Mouse (Mus musculus) lung, postnatal 14 days (tissue): ENCODE data around the gene Clstn3.
"Not testable (repeated sequence)": the region's sequence is repeated elsewhere in the genome, so short reads cannot be mapped to it uniquely, and the experiment has no call there.

Experiments used
- DNase-seq: peaks from one replicate; pipeline ENCODE4 v3.0.0; 2021

The Clstn3 gene

DNA sequence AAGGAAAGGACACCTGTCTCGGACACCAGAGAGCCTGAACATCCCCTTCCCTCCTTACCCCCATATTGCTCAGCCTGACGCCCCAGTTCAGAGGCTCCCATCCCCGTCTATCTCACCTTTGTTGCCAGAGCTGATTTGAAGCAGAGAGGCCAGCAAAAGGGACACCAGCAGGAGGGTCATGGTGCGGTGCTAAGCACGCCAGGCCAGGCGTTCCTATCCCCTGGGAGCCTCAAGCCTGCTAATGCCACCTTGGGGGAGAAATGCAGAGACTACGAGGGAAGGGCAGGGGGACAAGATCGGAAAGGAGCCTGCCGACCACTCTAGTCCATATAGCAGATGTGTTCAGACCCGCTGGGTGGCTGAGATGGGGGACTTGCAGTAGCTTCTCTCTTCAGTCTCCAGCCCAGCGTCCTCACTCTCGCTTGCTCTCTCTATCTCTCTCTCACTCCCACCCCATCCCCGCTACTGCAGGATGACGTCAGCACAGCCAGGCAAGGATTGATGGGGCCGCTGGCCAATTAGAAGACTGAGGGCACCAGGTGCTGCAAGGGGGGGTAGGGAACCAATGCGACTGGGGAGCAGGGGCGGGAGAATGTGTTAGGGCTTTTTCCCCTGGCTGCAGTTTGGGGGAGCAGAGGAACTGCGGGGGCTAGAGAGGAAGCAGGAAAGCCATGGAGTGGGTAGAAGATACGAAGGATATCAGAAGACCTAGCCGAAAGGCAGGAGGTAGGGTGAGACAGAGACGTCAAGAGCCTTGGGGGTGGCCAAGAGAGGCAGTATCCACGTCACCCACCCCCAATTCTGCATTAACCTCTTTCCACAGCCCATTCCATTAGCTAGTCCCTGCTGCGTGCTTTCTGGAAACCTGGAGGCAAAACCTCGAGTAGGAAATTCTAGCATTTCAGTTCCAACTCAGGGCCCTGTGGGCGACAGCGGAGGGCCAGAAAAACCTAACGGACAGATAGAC, at the start of gene Clstn3:
Gene Clstn3 (minus strand): TSS at position 490 of the 967 bp plus-strand sequence.
- peak; percentile 72 for DNase-seq

DNA sequence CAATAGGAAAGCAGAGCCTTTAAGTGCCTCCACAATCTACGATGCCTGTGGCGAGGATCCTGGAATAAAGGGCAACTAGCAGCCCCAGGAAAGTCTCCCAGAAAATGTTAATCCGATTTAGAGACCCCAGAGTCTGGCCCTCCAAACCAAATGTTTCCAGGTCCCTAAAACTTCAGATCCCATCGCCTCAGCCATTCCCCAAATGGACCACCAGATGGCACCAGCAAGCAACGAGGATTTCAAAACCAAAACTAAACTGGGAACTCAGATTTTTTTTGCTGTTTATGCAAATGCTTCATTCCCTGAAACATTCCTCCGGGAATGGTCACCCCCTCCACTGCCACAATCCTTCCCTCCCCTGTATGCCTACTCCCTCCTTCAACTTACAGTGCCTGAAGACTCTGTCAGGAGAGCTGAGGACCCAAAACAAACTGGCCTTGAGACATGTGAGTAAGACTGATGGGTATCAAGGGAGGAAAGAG, 47.8 kb upstream of the Clstn3 start, which contains the start of gene C1ra:
Gene C1ra (plus strand): TSS at position 51 of the 482 bp plus-strand sequence.
- DNase-seq, result peak; percentile 70

DNA sequence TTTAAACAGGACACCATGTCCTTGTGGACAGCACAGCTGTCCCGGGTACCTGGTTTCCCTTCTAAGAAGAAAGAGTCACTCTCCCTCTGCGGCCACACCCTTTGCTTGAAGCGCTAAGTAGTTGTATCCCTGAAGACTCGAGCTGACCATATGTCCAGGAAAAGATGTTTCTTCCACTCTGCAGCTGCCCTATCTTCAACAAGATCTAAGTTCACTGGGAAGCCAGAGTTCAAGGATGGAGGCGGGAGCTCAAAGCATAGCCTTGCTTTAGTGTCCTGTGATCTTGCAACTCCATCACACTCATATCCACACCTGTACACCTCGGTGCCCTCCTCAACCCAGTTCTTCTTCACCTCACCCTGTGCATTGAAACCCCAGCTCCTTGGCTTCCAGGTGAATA, 47.3 kb upstream of the Clstn3 start:
- no peak for DNase-seq

DNA sequence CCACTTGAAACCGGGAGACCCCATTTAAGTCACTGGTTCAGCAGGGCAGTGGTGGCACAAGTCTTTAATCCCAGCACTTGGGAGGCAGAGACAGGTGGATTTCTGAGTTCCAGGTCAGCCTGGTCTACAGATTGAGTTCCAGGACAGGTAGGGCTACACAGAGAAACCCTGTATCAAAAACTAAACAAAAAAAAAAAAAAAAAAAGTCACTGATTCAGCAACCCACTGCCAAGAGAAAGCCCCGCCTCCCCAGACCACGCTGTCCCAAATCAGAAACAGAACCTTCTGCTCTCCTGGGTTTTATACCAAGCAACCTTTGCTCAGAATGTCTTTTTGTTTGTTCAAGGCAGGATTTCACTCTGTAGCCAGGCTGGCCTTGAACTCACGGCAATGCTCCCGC, 44.6 kb upstream of the Clstn3 start:
- DNase-seq, result not testable (repeated sequence)

DNA sequence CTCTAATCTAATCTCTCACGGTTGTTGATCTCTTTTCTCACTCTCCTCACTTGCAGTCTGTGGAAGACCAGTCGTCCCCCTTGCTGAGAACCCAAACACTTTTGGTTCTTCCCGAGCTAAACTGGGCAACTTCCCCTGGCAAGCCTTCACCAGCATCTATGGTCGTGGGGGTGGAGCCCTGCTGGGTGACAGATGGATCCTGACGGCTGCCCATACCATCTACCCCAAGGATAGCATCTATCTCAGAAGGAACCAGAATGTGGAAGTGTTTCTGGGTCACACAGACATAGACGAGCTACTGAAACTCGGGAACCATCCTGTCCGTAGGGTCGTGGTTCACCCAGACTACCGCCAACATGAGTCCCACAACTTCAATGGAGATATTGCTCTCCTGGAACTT, 43.7 kb upstream of the Clstn3 start:
- DNase-seq, result no peak

DNA sequence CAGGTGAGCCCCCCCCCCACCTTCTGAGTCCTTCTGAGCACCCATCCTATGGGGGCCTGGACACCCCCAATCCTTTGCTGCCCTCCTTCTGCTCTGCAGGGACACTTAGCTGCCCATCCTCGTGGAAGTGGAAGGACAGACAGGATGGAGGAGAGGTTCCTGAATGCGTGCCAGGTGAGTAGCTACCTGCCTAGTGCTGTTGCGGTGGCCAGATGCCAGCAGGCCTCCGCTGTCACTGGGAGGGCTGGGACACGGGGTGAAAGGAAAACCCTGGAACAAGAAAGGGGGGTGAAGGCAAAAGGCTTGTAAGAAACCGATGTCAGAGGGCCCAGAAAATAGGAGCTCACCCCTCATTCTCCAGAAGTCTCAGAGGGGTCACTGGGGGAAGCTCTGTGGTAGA, 42.4 kb upstream of the Clstn3 start:
- DNase-seq, result no peak

DNA sequence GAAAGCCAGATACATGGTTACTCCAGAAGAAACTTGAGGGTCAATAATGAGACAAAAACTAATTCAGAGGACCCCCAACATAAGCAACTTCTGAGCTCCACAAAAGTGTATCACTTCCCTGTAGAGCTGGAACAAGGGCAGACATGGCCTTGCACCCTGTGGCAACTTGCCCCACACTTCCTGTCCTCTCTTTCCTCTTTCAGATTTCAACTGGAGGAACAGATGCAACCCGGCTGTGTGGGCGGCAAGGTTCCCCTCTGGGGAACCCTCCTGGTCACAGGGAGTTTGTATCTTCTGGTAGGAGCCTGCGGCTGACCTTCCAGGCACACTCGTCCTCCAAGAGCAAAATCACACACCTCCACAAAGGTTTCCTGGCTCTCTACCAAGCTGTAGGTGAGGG, 40.4 kb upstream of the Clstn3 start:
- DNase-seq, result peak; percentile 29

DNA sequence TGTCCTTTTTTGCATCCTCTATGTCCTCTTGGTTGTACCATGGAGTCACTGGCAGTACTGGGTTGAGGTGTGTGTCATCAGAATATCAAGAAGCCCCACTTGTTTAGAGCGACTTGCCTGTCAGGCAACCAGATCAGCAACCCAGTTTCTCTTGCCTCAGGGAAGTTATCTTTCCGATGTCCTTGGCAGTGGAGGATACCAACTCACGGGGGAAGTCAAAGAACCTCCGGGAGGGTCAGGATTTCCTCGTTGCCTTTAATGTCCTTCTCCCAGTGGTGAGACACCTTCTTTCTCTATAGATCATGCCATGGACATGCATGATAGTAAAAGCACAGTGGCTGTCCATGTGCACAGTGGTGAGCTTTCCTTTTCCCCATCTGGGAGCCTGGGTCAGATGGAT, 37.4 kb upstream of the Clstn3 start:
- no peak for DNase-seq

DNA sequence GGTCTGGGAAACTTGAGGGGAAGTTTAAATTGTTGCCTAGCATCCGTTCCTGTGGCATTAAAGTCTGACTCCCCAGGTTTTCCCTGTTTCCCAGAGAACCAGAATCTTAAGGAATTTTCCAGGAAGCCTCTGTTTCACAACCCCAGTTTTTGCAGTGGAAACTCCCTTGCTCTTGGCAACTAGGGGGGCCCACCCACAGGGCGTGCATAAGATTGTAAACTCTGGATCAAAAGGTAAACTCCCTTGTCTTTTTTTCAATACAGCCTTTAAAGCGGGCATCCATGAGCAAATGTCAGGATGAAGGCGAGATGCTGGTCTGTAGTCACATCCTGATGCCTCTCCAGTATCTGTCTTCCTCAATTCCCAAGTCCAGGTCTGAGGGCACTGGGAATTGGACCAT, 36.9 kb upstream of the Clstn3 start:
- DNase-seq, result no peak

DNA sequence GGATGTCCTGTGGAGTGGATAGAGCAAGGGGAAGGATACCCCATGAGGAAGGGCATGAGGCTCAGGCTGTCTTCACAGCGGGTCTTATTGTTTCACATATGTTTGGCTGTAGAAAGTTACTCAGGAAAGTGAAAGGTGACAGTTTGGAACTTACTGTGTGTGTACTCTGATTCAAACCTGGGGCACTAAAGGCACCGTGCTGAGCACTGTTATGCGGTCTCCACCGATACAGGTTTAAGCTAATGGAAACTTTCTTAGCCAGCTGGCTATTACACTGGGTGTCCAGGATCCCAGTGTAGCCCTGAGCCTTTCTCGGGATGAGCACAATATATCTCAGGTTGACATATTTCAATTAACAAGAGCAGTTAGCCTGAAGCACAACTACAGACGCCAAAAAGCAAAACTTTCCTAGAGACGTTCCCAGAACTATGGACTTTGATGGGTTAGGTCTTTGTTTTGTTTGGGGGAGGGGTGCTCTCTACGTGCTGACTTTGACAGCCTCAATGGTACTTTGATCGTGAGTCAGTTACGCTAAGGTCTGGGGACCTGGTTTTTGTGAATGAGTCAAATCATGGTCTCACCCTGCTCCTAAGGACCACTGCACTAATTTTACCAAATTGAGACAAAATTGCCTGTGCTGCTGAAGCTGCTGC, 35.4 kb upstream of the Clstn3 start:
- DNase-seq, result no peak

DNA sequence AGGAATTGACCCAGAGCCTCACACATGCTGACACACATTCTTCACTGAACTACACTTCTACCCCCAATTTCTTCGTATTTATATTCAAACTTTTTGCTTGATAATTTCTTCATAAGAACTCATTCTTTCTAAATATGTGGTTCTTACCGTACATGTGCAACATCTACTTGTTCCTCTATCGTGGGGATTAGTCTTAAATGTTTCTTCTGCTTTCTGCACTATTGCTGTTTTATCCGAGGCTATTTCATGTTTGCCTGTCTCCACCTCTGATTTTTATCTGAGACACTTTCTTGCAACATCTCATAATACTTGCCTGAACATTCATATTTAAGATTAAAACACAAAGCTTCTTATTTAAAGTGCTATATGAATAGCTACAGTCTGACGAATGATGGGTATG, 31.5 kb upstream of the Clstn3 start:
- no peak for DNase-seq

DNA sequence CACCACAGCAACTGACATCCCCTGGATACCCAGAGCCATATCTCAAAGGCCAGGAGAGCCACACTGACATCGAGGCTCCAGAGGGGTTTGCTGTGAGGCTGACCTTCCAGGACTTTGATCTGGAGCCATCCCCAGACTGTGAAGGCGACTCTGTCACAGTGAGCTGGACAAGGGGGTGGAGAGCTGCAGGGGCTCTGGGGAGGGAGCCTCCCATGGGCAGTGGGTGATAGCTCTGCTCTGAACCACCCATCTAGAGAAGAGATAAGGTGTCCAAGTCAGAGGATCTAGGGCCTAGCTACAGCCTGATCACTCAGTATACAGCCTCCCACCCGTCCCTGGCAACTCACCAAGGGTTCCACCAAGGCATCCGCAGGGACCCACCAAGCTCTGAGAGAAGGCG, 29.3 kb upstream of the Clstn3 start:
- DNase-seq, result no peak

DNA sequence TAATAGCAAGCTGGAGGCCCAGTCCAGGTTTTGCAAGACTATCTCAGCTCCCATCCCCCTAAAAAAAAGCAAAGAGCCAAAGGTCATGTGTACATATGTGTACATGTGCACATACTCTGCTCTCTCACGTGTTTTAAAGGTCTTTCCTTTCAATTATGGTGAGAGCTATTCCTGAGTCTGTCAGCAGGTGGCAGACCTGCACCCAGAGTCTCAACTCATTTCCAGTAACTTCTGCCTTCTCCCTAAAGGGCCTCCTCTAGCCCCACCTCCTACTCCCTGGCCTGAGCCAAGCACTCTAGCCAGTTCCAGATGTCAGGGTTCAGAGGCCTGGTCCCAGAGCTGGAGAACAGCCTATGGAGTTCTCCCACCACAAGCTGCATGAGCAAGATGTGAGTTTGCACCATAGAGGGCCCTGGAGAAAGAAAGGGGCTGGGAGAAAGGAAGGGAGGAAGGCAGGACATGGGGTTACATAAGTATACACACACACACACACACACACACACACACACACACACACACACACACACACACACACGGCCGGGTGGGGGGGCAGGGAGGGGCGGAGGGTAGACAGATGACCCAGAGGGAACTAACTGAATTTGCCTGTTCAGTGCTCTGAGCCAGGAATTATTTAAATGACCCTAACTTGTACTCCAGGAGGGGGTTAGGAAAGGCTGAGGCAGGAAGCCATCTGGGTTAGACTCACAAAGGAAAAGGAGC, 28.4 kb upstream of the Clstn3 start, which contains the start of gene C1rl:
Gene C1rl (plus strand): TSS at position 272 of the 720 bp plus-strand sequence.
- DNase-seq, result peak; percentile 80

DNA sequence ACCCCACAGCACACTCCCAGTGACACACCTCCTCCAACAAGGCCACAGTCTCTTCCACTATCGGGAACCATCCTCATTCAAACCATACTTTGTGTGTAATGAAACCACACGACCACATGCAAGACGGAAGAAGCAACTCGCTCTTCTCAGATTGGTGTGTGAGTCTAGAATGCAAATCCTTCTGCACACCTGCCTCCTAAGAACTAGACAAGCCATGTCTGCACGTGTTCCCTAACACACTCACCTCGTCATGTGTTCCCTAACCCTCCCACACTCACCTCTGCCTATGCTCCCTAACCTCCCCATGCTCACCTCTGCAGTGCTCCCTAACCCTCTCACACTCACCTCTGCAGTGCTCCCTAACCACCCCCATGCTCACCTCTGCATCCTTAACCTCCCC, 26.8 kb upstream of the Clstn3 start:
- DNase-seq, result no peak

DNA sequence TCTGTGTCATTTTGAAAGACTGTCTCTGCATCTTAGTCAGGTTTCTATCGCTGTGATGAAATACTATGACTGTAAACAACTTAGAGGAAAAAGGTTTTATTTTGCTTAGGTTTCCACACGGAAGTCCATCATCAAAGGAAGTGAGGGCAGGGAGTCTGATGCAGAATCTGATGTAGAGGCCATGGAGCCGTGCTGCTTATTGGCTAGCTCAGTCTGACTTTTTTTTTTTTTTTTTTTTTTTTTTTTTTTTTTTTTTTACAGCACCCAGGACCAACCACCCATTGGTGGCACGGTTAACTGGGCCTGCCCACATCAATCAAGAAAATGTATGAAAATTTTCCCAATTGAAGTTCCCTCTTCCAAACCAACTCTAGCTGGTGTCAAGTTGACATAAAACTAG, 24.4 kb upstream of the Clstn3 start:
- no peak for DNase-seq

DNA sequence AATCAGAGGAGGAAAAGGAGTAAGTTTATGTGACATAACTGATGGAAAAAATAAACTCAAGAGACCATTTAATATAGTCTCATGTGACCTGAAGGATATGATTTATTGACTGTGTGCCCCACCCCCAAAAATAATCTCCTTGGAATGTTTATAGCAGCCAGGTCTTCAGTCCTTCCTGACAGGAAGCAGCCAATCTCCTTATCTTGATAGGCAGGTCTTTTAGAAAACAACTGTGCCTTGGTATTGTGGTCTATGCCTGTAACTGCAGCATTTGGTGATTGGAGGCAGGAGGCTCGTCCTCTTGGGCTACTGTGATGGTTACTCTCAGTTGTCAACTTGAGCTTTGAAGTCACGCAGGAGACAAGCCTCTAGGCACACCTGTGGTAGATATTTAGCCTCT, 22.9 kb upstream of the Clstn3 start:
- no peak for DNase-seq

DNA sequence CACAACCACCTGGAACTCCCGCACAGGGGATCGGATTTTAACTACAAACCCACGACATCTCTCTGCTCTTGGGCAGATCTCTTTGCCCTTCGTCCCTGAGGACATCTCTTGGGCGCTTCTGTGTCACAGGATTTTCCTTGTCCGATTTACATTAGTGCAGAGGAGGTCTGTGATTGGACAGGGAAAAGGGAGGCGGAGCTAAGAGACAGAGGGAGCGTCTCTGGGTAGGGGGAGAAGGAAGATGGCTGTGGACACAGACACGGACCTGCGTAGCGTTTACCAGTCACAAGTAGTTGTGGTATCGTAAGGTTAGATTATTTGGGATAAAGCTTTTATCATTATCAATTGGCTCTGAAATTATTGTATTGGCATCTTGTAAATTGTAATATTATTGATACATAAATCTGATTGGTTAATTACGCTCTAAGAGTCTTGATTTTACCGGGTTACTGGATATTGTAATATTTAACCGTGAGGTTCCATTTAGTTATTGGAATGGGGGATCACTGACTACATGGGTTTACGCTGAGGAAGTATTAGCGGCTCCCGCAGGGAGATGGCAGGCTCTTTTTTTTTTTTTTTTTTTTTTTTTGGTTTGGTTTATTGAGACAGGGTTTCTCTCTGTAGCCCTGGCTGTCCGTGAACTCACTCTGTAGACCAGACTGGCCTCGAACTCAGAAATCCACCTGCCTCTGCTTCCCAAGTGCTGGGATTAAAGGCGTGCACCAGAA, 21.0 kb upstream of the Clstn3 start:
- DNase-seq, result no peak

DNA sequence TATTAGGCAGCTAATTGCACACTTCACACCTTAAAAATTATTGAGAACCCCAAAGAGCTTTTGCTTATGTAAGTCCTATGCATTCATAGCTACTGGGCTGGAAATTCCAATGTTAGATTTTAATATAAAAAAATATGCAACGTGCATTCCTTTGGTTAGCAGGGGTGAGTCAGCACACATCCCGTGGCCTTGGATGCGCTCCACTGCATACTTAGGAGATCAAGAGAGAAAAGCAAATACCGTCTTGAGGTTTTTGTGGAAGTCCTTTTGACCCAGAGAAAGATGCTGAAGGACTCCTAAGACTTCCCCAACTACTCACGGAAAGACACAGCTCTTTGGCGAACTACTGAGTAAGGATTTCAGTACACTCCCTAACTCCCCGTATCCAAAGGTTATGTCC, 20.3 kb upstream of the Clstn3 start:
- no peak for DNase-seq

DNA sequence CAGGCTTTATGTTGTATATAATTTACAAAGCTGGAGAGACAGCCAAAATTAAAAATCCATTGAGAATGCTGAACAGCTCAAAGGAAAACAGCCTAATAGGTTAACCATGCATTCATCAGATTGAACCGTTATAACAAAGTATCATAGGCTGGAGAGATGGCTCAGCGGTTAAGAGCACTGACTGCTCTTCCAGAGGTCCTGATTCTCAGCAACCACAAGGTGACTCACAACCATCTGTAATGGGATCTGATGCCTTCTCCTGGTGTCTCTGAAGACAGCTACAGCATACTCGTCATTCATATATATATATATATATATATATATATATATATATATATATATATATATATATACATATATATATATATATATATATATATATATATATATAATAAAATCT, 19.2 kb upstream of the Clstn3 start:
- DNase-seq, result not testable (repeated sequence)

DNA sequence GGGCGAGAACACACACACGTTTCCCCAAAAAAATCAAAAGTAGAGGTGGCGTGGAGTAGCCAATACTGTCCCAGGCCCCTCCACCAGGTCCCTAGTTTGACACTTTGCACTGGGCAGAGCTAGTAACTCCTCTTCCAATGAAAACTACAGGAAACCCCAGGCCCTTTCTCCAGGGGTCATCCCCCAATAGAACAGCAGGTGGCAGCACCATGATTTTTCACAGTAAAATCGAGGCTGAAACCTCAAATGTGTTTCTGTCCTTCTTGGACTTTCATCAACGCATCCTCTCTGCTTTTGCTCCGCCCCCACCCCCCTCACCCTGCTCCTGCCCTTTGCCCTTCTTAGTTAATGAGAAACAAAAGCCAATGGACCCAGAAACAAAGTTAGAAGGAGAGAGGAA, 17.0 kb upstream of the Clstn3 start:
- DNase-seq, result peak; percentile 56

DNA sequence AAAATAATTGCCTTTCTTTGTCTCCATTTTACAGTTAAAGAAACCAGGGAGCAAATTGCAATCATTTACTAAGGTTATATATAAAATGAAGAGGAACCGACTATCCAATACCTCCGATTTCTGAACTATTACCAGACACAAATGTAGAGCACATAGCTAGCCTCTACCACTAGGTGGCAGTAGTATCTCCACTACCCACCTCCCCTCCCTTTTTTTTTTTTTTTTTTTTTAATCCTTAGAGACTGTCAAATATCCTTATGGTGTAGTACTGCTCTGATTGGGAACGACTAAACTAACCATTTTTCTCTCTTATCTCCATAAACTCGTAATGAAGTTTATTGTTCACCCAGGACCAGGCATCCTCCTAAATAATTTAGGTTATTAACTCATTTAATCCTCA, 15.7 kb upstream of the Clstn3 start:
- peak; percentile 28 for DNase-seq

DNA sequence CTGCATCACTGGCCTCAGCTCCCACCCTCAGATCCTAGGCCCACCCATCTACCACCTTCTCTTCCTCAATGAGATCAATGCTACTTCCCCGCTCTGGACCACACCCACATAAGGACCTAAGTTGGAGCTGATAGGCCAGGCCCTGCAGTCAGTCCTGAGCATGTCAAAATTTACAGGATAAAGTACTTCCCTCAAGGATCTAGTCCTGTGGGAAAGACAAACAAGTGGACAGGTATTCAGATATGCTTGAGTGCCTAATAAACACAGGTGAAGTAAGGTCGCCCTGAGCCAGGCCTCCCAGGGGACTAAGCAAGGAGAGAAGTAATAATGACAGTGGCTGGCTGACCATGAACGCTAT, 15.0 kb upstream of the Clstn3 start:
- no peak for DNase-seq
